Mouse (Mus musculus) thymus, postnatal 4 days (tissue): ENCODE data around the gene Rptor.

Experiments
- DNase-seq: peaks from one replicate; pipeline ENCODE4 v3.0.0; 2021

The Rptor gene

DNA sequence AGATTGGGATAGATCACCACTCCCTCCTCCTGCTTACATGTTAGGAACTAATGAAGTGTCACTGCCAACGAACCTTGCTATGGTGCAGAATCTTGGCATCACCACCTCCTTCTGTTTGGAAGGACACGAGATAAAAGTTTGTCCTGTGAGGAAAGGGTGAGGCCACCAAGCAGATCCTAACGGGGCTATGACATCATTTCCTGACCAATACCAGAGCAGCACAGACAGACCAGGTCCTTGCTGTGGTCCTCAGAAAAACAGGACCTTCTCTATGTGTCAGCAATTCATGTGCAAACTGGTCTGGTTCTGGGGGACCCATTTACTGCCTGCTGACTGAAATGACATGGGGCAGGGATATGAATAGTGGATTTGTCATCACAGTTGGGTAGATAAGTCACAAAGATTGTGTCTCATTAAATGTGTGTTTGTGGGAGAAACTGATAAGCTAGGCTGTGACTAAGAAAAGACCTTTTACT, 214.7 kb downstream of the Rptor start:
- no peak for DNase-seq

DNA sequence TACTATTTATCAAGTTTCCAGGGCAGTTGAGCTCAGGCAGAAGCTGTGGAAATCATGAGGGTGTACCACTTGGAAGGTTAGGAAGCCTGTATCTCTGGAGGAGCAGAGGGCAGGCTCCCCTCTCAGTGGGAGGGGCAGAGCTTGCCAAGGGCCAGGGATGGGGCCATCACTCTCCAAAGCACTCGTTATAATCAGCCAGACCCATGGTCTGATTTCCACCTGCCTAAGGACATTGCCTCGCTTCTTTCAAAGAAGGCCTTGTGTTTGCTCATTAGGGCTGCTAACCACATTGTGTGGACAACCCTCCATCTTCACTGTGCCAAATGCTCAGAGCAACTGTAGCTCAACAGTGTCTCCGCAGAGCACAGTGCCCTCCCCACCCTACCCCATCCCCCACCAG, 215.2 kb downstream of the Rptor start:
- DNase-seq: no peak

DNA sequence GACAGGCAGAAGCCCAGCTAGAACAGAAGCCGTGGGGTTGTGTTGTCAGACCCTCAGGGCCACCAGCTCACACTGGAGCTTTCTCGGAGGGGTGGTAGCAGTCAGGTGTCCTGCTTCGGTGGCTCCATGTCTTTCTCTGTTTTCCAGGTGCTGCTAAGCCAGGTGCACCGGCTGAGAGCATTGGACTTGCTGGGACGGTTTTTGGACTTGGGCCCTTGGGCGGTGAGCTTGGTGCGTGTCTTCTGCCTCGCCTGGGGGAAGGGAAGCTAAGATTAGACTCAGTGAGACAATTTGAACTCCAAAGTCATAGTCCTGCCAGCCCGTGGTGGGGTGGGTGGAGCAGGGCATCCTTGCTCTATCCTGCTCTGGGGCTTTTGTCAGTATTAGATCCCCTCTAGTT, 218.8 kb downstream of the Rptor start:
- DNase-seq: no peak

DNA sequence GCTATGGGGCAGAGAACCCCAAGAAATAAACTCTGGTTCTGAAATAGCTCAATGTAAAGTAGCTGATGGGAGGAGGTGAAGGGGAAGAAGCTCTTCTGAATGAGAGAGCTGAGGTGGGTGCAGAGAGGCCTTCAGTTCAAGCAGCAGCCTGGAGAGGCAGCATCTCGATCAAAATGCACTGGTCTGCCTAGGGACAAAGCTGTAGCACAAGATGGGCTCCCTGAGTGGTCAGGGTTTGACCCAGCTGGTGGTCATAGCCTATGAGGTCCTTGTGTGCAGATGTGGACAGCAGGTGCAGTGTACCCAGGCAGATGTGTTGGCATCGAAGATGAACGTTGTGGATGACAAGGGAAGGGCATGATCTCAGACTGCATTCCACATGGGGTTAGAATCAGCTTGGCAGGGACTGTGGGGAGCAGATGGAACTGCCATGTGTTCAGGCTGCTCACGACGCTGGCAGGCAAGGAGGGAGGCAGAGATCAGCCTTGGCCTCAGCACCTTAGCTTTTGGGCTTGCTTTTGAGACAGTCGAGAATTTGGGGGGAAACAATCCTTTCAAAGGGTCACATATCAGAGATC, 221.5 kb downstream of the Rptor start:
- no peak for DNase-seq

DNA sequence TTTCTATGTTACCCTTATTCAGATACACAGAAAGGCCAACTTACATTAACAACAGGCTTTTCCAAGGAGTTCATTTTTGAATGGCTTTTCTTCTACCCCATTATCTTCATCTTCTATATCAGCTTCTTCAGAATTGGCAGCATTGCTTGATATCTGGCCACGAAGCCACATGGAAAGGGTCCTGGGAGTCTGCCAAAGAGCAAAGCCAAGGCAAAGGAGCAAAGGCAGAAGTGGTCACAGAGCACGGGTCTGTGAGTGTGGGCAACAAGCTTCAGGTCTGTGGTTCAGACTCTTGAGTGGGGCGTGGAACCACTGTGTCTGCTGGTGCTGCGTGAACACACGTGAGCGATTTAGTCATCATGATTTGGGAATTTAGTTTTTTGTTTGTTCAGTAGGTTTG, 223.1 kb downstream of the Rptor start:
- no peak for DNase-seq

DNA sequence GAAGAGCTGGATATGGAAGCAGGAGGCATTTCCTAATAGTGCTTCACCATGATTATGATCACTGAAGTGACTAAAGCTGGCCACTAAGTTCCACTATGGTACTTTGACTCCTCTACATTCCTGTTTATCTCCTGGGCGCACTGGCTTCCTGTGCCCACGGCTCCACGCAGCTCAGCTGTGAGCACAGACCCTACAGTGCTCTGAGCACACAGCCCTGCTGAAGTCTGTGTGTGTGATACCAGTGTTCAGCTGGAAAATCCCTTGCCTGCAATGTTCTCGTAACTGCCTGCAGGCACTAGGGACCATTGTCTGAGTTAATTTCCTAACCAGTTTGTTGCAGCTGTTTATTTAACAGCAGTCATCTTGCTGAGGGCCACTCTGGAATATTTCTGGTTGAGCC, 223.5 kb downstream of the Rptor start:
- DNase-seq: no peak

DNA sequence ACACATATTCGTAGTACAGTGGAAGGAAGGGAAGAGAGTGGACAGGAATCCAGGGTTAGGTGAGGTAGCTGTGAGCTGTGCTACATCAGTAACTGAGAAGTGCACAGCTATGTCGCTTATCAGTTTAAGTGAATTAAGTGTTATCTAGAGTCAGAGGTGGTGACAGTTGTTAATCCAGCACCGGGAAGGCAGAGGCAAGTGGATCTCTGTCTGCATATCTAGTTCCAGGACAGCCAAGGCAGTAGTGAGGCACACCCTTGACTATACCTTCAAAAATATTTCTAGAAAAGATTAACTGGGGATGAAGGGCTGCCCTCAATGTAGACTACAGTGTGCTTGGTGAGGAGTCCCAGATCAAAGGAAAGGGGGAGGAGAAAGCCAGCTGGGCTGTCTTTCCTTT, 226.4 kb downstream of the Rptor start:
- no peak for DNase-seq

DNA sequence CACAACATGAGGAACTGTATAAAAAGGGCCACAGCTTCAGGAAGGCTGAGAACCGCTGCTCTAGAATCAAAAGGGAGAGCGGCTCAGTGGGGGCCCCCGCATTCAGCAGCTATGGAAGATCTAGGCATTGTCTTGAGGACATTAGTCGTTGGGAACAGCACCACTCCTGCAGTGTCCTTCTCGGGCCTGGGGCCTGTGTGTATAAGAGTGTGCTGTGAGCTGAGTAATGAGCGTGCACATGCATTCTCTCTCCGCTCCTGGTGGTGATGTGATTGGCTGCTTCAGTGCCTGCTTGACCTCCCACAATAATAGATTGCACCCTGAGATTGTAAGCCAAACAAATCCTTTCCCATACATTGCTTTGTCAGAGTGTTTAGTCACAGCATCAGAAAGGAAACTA, 229.0 kb downstream of the Rptor start:
- no peak for DNase-seq

DNA sequence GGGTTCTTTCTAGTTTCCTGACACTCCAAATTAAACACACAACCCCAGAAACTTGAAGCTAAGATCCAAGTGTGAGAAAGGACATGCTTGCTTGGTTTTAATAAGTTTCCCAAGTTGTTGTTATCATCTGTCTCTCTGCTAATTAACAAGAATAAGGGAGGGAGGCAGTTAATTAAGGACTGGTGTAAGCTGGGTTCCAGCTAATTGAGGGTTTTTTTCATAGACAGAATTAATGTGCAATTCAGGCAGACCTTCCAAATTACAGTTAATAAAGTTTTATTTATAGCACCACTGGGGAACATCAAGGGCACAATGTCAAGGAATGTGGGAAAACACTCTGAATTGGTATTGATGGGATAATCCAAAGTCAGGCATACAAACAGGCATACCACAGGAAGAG, 230.6 kb downstream of the Rptor start:
- DNase-seq: no peak

DNA sequence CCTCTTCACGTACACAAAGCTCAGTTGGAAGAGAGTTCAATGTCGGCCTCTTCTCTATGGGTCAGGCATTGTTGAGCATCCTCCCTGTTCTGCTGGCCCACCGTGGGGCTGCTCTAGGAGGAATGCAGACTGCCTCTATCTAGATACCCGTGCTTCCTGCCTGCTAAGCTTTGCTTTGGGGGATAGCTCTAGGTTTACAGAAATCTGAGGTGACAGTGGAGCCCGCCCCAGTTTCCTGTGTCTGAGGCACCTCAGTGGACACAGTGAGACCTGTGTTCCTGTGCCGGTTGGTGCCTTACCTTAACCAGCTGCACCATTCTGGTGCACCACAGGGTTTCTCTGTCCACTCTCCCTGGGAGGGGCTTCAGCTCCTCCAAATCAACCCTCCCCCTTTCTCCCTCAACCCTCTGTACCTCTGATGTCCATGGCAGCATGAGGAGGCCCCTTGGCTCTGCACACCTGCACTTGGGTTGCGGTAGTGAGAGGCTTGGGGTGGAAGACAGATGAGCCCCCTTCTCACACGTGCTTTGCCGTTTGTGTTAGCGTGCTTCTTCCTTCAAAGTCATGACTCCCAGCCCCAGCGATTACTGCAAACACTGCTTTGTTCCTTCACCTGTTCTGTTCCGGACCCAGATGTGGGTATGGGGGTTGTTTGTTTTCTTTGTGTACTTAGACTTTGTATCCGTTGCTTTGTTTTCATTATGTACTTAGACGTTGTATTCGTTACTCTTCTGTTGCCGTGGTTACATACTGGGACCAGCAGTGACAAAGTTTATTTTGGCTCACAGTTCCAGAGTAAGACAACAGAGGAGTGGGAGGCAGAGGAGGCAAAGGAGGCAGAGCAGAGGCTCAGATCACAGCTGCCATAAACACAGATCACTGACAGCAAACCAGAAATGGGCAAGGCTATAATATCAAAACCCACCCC, 231.4 kb downstream of the Rptor start:
- peak; percentile 74 for DNase-seq

DNA sequence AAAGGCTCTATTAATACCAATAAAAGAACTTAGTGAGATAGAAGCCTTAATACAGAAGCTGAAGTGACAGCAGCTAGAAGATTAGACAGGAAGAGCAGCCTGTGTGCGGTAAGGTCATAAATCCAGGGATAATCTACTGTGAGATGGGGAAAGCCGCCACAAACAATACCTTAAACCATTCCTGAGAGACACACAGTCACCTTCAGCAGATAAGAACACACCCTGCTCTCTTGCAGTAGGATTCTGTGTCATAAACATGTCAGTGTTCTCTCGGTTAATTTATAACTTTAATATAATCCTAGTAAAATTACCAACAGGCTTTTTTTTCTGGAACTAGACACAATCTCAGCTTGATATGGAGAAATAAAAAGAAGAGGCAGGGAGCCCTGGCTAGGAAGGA, 233.6 kb downstream of the Rptor start:
- no peak for DNase-seq

DNA sequence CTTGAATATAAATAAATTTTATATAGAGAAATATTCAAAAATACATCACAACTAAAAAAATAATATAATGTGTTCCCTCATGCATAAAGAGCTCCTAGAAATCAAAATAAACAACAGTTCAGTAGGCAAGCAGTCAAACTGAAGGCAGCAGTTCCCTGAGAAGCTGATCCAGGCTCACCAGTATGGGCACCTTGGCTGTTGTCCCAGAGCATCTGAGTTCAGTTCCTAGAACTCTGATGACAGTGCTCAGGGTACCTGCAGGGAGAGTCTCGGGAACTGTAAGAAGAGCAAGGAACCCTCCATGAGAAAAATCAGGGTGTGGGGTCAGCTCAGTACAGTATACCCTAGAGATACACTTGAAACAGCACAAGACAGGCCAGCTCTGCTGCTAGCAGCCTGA, 235.1 kb downstream of the Rptor start:
- no peak for DNase-seq

DNA sequence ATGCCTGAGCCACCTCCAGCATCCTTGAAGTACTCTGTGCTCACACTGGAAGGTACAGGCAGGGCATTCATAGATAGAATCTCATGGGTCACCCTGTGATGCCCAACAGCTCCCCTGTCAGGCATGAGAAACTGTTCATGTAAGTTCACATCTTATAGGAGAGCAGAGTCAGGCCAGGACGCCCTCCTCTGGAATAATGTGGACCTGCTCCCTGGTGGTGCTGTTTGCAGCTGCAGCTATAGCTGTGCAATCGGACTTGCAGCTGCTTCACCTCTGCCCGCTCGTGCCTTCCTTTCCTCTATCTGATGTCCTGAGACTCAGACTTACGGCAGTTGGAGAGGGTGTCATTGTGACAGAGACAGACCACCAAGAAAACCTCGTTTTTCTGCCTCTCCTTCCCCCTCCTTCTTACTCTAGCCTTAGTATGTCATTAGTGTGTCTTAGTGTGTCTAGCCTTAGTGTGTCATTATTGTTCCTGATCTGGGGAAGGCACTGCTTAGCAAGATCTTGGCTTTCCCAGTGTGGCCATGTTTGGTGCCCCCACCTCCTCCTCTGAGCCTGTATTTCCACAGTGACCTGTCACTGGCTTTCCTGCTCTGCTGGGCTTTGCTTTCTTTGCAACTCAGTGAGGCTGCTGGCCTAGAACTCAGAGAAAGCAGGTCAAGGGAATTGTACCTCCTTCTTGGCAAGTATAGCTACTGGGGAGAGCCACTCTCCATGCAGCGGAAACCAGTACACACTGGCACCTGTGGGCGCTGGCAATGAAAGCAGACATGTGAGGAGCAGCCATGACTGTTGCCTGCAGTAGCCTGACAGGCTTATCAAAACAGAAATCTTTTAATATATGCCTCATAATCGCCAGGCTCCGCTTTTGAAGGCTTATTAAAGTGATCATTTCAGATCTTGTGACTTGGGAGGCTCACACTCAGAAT, 237.0 kb downstream of the Rptor start:
- DNase-seq: peak; percentile 73

DNA sequence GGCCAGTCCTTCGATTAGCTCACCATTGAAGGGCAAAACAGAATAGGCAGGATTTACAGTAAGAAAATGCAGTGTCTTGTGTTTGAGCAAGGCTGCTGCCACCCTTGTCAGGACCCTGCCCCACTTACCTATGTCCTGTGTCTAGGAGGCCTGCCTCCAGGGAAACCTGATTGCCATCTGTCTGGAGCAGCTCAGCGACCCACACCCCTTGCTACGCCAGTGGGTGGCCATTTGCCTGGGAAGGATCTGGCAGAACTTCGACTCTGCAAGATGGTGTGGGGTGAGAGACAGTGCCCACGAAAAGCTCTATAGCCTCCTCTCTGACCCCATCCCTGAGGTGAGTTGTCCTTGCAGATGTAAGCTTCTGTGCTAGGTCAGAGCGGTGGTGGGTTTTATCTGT, 243.9 kb downstream of the Rptor start:
- no peak for DNase-seq

DNA sequence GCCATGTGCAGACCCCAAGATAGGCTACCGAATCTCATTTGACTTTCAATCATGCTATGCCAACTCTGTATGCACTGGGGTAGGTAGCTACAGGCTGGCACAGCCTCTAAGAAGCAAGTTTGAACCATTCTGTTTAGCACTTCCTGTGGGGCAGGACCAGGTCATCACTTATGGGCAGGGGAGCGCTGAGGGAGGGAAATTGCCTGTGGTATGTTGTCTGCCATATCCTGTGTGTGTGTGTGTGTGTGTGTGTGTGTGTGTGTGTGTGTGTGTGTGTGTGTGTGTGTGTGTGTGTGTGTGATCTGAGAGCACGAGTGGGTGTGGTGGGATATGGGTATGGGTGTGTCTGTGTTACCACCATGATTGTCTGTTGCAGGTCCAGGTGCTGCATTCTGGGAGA, 244.4 kb downstream of the Rptor start:
- no peak for DNase-seq

DNA sequence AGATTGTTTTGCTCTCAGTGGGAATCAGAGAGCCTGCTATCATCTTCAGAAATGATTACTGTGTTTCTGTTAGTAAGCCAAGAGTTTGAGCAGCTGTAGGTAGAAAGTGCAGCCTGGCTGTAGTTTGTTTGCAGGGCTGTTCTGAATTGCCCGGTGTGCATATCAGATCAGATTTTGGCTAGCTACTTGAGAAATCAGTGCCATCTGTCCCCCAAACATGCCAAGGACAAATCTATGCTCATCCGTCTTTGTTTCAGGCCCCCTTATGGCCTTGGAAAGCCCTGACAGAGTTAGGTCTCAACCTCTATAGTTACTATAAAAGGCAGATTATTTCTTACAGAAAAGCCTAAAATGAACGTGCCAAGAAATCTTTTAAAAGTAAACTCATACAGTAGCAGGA, 244.9 kb downstream of the Rptor start:
- no peak for DNase-seq

DNA sequence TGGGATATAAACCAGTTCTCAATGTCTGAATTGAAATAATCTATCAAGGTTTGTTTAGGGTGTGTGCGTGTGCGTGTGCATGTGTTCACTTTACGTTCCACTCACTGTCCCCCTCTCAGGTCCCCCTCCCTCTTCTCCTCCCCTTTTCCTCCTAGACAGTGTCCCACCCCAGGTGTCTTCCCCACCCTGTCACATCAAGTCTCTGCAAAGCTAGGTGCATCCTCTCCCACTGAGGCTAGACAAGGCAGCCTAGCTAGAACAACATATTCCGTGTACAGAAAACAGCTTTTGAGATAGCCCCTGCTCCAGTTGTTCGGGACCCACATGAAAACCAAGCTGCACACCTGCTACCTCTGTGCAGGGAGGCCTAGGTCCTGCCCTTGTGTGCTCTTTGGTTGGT, 245.5 kb downstream of the Rptor start:
- no peak for DNase-seq

DNA sequence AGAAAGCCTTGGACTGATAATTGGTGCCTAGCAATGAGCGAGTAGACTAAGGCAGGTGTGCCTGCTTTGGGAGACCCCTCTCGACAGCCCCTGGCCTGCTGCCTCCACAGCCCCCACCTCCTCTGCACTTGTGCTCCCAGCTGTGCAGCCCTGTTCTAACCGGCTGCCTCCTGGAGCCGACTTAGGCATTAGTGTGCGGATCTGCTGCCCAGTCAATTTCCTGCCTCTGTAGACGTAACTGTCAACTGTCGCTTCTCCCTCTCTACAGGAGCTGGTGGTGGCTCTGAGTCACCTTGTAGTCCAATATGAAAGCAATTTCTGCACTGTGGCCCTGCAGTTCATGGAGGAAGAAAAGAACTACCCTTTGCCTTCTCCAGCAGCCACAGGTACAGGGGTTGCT, 253.3 kb downstream of the Rptor start:
- peak; percentile 72 for DNase-seq

DNA sequence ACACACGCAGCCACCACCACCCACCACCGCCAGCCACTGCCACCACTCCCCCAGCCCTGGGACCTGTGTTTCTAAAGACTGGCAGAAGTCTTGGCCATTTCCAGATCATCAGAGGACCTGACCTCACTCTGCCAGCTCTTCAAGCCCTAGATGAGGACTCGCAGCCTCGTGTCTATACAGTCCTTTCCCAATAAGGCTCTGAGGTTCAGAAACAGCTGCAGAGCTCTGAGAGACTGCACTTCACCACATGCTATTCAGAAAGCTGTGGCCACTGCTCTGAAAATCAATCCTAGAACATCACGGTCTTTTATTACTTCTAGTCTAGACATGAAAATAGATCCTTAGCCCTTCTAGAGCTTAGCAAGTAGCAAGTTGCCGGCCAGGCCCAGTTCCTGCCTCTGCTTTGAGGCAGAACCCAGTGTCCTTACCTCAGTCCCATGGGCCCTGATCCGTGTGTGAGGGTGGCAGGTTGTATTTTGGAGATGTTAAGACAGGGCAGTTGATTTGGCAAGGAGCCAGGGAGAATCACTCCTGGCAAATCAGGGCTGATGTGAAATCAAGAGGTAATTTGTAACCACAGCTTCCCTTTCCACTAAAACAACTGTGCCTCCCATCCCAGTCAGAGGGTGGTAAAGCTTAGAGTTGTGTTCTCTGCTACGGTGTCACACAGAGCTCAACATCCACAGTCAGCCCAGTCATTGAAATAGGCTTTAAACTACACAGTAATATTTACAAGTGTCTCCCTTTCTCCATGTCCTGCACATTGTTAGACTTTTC, 260.0 kb downstream of the Rptor start:
- no peak for DNase-seq

DNA sequence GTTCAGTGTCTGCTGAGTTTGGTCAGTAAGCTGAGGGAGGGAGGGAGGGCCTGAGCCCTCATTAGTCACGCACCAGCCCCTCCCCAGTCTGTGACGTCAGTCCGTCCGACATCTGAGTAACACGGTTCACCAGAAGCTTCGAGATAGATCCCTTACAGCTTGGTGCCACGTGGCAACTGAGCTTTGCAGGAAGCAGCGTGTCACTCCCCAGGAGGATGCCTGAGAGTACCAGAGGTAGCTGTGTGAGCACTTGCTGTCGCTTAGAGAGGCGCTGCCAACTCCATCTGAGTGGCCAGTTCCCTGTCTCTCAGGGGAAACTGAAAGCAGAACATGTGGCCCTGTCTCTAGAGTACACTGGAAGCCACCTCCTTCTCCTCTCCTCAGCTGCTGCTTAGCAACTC, 260.7 kb downstream of the Rptor start:
- DNase-seq: no peak

DNA sequence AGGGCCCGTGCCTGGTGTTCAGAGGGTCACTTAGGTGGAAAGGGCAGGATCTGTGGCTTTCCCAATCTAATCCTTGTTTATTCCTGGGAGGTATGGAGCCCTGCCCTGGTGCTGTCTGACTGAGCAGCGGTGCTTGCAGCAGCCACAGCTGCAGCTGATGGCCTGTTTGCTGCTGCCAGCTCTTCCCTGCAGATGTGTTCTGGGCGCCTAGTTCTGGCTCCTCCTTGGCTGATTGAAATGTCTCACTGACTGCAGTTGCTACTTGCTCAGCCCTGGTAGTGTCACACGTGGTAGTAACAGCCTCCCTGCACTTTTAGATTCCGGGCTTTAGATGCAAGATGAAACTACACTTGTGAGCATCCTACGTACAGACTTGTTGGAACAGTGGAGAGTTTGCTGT, 264.1 kb downstream of the Rptor start:
- DNase-seq: peak; percentile 56

DNA sequence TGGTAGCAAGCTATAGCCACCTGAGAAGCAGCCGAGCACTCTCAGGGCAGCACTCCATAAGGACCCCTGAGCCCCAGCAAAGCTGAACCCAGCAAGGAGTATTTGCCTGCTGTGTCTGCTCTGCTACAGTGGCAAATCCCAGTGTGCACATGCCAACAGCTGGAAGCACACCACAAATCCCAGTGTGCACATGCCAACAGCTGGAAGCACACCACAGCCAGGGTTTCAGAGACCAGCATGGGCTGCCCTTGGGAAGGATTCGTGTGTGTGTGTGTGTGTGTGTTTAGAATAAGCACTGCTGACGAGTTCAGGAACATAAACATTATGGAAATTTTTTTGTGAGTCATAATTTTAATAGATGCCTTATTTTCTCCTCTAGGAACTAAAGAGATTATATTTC, 265.4 kb downstream of the Rptor start:
- DNase-seq: no peak

DNA sequence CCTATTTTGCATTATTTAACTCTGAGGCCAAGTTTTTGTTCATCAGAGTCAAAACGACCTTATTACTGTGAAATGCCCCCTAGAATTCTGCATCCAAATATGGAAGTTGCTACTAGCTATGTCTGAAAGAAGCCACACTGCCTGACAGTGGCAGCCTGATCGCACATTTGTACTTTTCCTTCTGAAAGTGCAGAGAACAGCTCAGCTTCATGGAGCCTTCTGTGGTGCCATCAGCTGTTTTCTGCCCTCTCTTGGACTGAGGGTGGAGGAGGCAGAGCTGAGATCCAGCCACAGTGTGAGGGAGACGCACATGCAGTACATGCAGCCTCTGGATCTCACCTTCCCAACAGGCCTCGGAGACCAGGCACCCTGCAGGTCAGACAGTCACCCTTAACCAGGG, 265.9 kb downstream of the Rptor start:
- DNase-seq: no peak
